Mouse (Mus musculus) cerebellum, adult 18-20 months (tissue): ENCODE results near the gene Ccdc146.
"Not testable (repeated sequence)": the region's sequence is repeated elsewhere in the genome, so short reads cannot be mapped to it uniquely, and the experiment has no call there.

Experiments
- DNase-seq, 2 experiments: peaks; one replicate each; pipeline ENCODE4 v3.0.0; 2021

The Ccdc146 gene

GRCm38 (mm10) chr5:21386432-21386831 is 38.0 kb downstream of the Ccdc146 start:
- no peak for DNase-seq

DNA sequence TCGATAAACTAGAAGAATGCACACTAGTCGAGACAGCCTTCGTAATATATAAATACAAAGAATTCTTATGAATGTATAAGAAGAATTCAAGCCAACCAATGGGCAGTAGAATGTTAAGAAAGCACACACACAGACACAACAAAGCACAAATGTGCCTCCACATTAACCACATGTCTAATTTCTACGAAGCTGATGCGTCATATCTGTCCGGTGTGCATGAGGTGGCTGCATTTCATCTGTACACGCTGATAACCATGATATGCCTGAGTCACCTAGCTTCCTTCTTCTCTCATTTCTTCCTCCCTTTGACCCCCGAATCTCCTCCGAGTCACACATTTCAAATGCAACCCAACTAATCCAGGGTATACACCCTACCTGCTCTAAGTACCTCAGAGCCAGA is 39.5 kb downstream of the Ccdc146 start:
- DNase-seq, result no peak

- DNase-seq, result no peak
Observed at GRCm38 (mm10) chr5:21384252-21384960, 40.1 kb downstream of the Ccdc146 start.

GRCm38 (mm10) chr5:21383392-21384251 is 40.9 kb downstream of the Ccdc146 start:
- DNase-seq, result no peak

GRCm38 (mm10) chr5:21382678-21383077 is 41.8 kb downstream of the Ccdc146 start:
- no peak for DNase-seq

- no peak for DNase-seq
Observed at GRCm38 (mm10) chr5:21381986-21382385, 42.5 kb downstream of the Ccdc146 start.

DNA sequence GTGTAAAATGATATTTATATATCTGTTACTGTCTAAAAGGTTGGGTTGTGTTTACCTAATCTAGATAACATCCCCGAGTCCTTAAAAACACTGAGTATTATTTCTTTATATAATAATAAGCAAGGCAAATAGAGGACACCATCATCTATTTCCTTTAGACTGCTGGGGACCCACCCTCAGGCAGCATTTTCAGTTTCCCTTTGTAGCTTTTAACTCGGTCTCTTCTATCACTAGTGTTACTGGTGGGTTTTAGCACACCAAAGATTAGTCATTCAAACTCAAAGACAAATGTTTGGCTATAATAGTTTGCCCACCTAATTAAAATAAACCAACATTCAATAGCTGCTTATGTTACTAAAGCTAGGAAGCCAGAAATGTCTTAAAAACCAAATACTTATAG is 46.1 kb downstream of the Ccdc146 start:
- DNase-seq, result no peak

DNA sequence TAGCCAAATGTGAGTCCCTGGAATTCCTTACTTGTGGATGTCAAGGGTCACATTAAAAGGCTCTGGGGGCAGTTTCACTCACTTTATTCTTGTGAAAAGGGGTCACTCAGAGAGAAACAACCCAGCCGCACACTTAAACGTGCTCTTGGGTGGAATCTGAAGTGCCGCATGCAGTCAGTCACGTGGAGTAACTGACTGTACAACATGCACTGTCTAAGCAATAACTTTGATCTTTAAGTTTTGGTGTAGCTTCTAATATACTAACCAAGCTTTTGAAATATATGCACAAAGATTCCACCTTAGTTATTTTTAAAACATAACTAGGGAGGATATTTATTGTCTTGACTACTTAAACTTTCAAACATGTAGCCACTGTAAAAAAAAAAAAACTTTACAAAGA is 47.5 kb downstream of the Ccdc146 start:
- DNase-seq, result no peak

DNA sequence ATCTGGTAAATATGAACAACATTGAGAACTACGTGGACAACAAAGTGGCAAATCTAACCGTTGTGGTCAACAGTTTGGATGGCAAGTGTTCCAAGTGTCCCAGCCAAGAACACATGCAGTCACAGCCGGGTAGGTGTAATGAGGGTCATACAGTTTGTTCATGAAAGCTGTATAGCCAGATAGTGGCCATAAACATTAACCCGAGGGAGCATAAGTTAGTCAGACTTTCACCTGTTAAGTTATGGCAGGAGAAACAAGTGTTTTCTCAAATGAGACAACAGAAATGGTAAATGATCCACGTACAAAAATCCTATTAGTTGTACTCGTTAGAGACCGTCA is 51.3 kb downstream of the Ccdc146 start:
- DNase-seq, result no peak

- DNase-seq, result peak; percentile 3 to 18
Observed at GRCm38 (mm10) chr5:21372493-21373179, 51.8 kb downstream of the Ccdc146 start, which contains the start of gene Fgl2. Fgl2 (plus strand) TSS chr5:21372642.

DNA sequence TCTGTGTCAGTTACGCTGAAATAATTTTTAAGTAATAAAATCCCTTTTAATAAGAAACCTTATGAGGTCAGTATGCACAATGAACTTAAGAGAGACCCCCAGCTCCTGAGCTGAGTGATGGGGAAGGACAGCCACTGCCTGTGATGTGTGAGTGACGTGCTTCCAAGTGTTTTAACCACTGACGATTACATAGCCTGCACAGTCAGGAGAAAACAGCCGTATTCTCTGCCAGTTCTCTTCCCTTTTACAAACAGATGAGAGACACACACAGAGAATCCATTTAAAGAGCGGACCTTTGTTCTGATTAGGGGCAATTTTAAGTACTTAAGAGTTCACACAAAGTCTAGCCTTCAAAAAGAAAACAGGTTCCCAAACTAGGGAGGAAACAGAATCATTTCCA is 52.6 kb downstream of the Ccdc146 start:
- DNase-seq, result no peak

DNA sequence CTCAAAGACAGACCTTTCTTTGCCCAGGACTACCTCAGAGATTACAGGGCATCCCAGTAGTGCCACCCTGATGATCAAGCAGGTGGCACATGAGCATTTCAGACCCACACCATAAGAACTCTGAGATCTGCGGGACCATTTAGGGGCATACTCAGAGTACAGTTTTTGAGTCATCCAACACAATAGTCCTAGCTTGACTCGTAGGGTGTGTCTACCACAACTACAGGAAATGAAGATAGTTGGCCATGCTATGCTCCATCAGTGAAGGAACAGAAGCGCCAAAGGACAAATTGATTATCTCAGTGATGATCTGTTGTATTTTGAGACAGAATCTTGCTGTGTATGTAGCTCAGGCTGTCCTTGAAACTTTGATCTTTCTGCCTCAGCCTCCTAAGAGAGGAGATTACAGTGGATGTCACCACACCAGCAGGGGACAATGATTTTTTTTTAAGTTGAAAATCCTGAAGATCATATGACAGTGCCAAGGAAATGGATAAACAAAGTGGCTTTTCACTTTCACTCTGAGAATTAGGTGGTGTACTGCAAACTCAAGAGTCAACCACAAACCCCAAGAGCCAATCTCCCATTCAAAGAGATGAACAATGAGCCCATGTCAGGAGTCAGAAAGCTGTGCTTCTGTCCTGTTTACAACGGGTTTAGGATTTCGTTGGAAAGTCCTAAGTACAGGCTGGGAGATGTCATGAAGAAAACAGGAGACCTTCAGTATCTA is 54.1 kb downstream of the Ccdc146 start:
- no peak for DNase-seq

GRCm38 (mm10) chr5:21367514-21367913 is 57.0 kb downstream of the Ccdc146 start:
- no peak for DNase-seq

GRCm38 (mm10) chr5:21366338-21367053 is 58.0 kb downstream of the Ccdc146 start:
- no peak for DNase-seq

GRCm38 (mm10) chr5:21363343-21363742 is 61.1 kb downstream of the Ccdc146 start:
- DNase-seq, result no peak

GRCm38 (mm10) chr5:21358648-21359047 is 65.8 kb downstream of the Ccdc146 start:
- DNase-seq, result no peak

DNA sequence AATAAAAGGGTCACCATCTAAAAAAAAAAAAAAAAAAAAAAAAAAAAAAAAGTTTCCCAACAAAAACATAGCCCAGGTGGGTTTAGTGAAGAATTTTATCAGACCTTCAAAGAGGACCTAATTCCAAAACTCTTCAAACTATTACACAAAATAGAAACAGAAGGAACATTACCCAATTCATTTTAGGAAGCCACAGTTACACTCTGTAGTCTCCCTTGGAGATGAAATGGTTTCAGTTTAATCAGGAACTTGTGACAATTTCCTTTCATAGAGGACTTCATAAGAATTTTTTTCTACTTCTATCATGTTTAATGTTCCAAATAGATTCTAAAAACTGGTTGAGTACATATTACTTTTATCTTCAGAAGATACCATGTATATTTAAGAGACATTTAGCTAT is 72.8 kb downstream of the Ccdc146 start:
- no peak for DNase-seq

- no peak for DNase-seq
Observed at GRCm38 (mm10) chr5:21348366-21348765, 76.1 kb downstream of the Ccdc146 start.

GRCm38 (mm10) chr5:21342265-21342664 is 82.2 kb downstream of the Ccdc146 start:
- not testable (repeated sequence) for DNase-seq

- no peak for DNase-seq
Observed at GRCm38 (mm10) chr5:21332119-21332518, 92.4 kb downstream of the Ccdc146 start.

DNA sequence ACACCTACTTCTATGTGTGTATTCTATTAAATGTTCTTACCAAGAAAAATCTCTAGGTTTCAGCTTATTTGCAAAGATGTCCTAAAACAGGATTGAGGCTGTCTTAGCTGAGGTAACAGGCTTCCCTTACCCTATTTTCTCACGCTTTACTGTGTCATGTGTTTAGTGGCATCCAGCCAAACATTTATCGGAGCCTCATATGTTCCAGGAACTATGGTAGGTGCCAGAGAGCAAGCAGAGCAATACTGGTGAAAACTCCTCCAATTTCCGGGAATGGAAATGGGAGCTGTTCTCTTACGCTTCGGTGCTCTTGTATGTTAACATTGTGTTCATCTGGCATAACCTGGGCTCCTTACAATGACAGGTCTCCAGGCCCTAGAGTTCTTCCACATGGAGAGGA is 92.8 kb downstream of the Ccdc146 start:
- DNase-seq, result no peak
